Mouse (Mus musculus): ENCODE results near the gene Adam33. TPM values are rescaled to one million over a fixed set of nuclear protein-coding genes. Genes with fewer than 3 reads are reported as not detected.
"Not testable (repeated sequence)": the region's sequence is repeated elsewhere in the genome, so short reads cannot be mapped to it uniquely, and the experiment has no call there.

Adam33 gene
- polyA plus RNA-seq (2014; fragmentation: Nextera tagmentation; extraction: Ambion mirVana) = 0.52 and 0.79 TPM in 2 replicates

DNA sequence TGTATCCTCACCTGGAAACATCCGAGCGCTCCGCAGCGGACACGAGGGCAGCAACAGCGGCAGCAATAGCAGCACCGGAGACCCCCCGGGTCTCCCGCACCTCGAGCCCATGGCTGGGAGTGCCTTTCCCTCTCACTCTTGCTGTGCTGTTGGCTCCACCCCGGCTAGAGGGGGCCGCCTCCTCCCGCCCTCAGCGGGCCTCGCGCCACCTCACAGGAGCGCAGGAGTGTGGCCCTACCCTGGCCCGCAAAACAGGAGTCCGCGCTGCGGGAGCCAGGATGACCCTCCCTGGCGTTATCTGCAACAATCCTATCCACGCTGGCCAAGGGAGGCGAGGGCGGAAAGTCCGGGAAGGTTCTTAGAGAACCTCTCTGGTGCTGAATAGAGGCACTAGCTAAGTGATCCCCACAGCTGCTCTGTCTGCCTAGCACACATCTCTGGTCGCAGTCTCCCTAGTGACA is at the start of gene Adam33:
Adam33 (minus strand) TSS at position 411 of the 461 bp plus-strand sequence.
- ATAC-seq = no peak

DNA sequence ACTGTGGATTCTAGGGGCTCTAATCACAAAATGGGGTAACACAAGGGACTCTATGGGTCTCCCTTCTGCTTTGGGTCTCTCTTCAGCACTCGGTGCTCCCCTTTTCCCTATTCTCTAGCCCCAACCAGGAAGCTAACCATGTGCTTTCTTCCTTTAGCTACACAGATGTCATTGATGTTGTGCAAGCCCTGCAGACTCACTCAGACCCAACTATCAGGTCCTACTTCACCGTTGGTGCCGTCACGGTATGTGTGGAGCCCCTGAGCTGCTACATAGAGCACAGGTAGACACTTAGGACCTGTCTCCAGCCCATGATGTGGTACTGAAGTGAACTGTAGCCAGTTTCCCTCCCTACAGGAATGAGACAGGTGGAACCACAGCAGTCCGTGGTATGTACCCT is 42.4 kb upstream of the Adam33 start:
- Histone ChIP-seq H3K36me3 (ENCODE audit: control insufficient read depth, insufficient read depth, low read length) (no peaks in the 10 kb centered on the region), H3K27ac (ENCODE audit: low read depth, low read length) (no peak overlapping the region), H3K4me2 (ENCODE audit: low read length) (no peak overlapping the region), H3K27me3 (replicated peaks; ENCODE audit: control insufficient read depth, insufficient read depth, low read length) (no peaks in the 10 kb centered on the region), H3K4me1 (ENCODE audit: control insufficient read depth, insufficient read depth, low read length) (no peaks in the 10 kb centered on the region), H3K4me3 (ENCODE audit: low read depth, low read length) (no peak overlapping the region), H3K9ac (ENCODE audit: low read length) (no peak overlapping the region), H3K9me3 (replicated peaks; ENCODE audit: control insufficient read depth, low read length) (no peaks in the 10 kb centered on the region)
- 94% methylated on average over 5 of the region's 5 CpGs for WGBS
- ATAC-seq (no peak), DNase-seq (ENCODE audit: low spot score) (no peak)

More for the DNA sequence above, at the start of gene Adam33:
- WGBS = 2% methylated on average over 23 of the region's 27 CpGs
- no peak within 1 kb of the TSS for H3K4me3 ChIP-seq (ENCODE audit: low read depth, low read length)
- H3K4me2 ChIP-seq (ENCODE audit: low read length) = peak within 1 kb of the TSS; percentile 46
- H3K9me3 ChIP-seq (replicated peaks; ENCODE audit: control insufficient read depth, low read length) = no peaks in the 10 kb centered on the region
- H3K9ac ChIP-seq (ENCODE audit: low read length) = peak within 1 kb of the TSS; percentile 43; the same call in 1 of the 2 replicates
- peak; percentile 11 for DNase-seq (ENCODE audit: low spot score)
- H3K27ac ChIP-seq (ENCODE audit: low read depth, low read length) = no peak within 1 kb of the TSS
- no peaks in the 10 kb centered on the region for H3K36me3 ChIP-seq (ENCODE audit: control insufficient read depth, insufficient read depth, low read length)
- 0 out of 2 replicates have a peak, but pooled peaks cover 4% of the 10 kb centered on the region for H3K27me3 ChIP-seq (replicated peaks; ENCODE audit: control insufficient read depth, insufficient read depth, low read length)
- no peaks in the 10 kb centered on the region for H3K4me1 ChIP-seq (ENCODE audit: control insufficient read depth, insufficient read depth, low read length)

DNA sequence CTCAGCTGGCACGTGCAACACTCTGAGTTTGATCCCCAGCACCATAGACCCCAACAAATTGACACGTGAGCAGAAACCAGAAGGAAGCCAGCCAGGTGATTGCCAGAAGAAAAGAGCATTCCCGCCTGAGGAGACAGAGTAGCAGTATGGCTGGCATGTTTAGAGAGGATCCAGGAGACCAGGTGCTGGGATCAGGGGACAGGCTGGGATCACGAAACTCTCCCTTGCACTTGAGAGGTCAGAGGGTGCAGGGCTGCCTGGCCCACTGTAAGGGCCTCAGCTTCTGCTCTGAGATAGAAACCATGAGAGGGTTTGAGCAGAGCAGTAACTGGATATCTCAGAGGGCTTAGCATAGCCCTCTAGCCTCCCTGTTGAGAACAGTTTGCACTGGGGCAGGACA is 41.4 kb upstream of the Adam33 start:
- H3K4me1 ChIP-seq (ENCODE audit: control insufficient read depth, insufficient read depth, low read length); H3K36me3 ChIP-seq (ENCODE audit: control insufficient read depth, insufficient read depth, low read length); ATAC-seq; H3K27ac ChIP-seq (ENCODE audit: low read depth, low read length); H3K9ac ChIP-seq (ENCODE audit: low read length); DNase-seq (ENCODE audit: low spot score); H3K27me3 ChIP-seq (replicated peaks; ENCODE audit: control insufficient read depth, insufficient read depth, low read length); H3K4me2 ChIP-seq (ENCODE audit: low read length); H3K9me3 ChIP-seq (replicated peaks; ENCODE audit: control insufficient read depth, low read length); H3K4me3 ChIP-seq (ENCODE audit: low read depth, low read length): not testable (repeated sequence)
- 62% methylated on average over 4 of the region's 4 CpGs for WGBS

DNA sequence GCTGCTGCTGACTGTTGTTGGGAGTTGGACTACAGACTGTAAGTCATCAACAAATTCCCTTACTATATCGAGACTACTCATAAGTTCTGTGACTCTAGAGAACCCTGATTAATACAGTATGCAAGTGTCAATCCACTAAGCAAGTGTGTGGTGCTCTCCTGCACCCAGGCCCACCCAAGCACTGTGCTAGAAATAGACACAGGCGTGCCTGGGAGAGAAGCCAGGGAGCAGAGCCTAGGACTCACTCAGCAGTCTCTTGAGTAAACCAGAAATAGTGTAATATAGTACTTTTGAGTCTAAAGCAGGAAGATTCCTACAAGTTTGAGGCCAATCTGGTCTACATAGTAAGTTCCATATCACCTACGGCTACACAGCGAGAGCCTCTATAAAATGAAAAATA is 40.4 kb upstream of the Adam33 start:
- no peak for ATAC-seq
- WGBS = 91% methylated on average over 4 of the region's 4 CpGs

DNA sequence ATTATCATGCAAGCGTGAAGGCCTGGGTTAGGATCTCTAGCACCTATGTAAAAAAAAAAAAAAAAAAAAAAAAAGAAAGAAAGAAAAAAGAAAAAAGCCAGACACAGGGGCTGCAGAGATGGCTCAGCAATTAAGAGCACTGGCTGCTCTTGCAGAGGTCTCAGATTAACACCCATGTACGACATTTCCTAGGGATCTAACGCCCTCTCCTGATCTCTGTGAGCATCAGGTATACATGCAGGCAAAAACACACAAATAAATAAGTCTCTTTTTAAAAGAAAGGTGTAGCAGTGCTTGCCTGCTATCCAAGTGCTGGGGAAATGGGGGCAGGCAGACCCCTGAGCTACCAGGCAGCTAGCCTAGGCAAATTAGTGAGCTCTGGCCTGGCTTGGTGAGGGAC is 37.9 kb upstream of the Adam33 start:
- Histone ChIP-seq H3K4me1 (ENCODE audit: control insufficient read depth, insufficient read depth, low read length) (no peaks in the 10 kb centered on the region), H3K27me3 (replicated peaks; ENCODE audit: control insufficient read depth, insufficient read depth, low read length) (no peaks in the 10 kb centered on the region), H3K36me3 (ENCODE audit: control insufficient read depth, insufficient read depth, low read length) (no peaks in the 10 kb centered on the region), H3K4me3 (ENCODE audit: low read depth, low read length) (no peak overlapping the region), H3K9me3 (replicated peaks; ENCODE audit: control insufficient read depth, low read length) (no peaks in the 10 kb centered on the region), H3K27ac (ENCODE audit: low read depth, low read length) (no peak overlapping the region), H3K9ac (ENCODE audit: low read length) (no peak overlapping the region), H3K4me2 (ENCODE audit: low read length) (no peak overlapping the region)
- WGBS = 69% methylated on average over 3 of the region's 3 CpGs
- ATAC-seq = no peak
- DNase-seq (ENCODE audit: low spot score) = no peak

More for the DNA sequence above, 40.4 kb upstream of the Adam33 start:
- DNase-seq (ENCODE audit: low spot score) = no peak
- no peaks in the 10 kb centered on the region for H3K4me1 ChIP-seq (ENCODE audit: control insufficient read depth, insufficient read depth, low read length)
- H3K9me3 ChIP-seq (replicated peaks; ENCODE audit: control insufficient read depth, low read length) = no peaks in the 10 kb centered on the region
- H3K27me3 ChIP-seq (replicated peaks; ENCODE audit: control insufficient read depth, insufficient read depth, low read length) = no peaks in the 10 kb centered on the region
- no peak overlapping the region for H3K27ac ChIP-seq (ENCODE audit: low read depth, low read length)
- no peak overlapping the region for H3K4me2 ChIP-seq (ENCODE audit: low read length)
- no peak overlapping the region for H3K4me3 ChIP-seq (ENCODE audit: low read depth, low read length)
- H3K36me3 ChIP-seq (ENCODE audit: control insufficient read depth, insufficient read depth, low read length) = no peaks in the 10 kb centered on the region
- H3K9ac ChIP-seq (ENCODE audit: low read length) = no peak overlapping the region

DNA sequence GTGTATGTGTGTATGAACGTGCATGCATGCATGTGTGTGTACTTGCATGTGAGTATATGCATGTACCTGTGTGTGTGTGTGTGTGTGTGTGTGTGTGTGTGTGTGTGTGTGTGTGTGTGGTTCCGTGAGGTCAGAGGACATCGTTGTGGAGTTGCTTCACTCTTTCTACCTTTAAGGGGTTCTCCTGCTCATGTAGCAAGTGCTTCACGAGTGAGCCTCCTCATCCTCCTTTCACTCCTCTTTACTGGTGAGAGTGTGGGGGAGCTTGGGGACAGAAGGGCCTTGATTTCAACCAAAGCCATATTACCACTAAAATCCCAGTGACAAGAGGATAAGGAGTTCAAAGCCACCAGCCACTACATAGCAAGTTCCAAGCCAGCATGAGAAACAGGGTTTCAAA is 33.5 kb upstream of the Adam33 start:
- ATAC-seq (no peak), DNase-seq (ENCODE audit: low spot score) (no peak)
- Histone ChIP-seq H3K4me1 (ENCODE audit: control insufficient read depth, insufficient read depth, low read length) (no peaks in the 10 kb centered on the region), H3K27ac (ENCODE audit: low read depth, low read length) (no peak overlapping the region), H3K9ac (ENCODE audit: low read length) (no peak overlapping the region), H3K27me3 (replicated peaks; ENCODE audit: control insufficient read depth, insufficient read depth, low read length) (no peaks in the 10 kb centered on the region), H3K9me3 (replicated peaks; ENCODE audit: control insufficient read depth, low read length) (no peaks in the 10 kb centered on the region), H3K4me3 (ENCODE audit: low read depth, low read length) (no peak overlapping the region), H3K36me3 (ENCODE audit: control insufficient read depth, insufficient read depth, low read length) (no peaks in the 10 kb centered on the region), H3K4me2 (ENCODE audit: low read length) (no peak overlapping the region)
- WGBS = 78% methylated on average over 4 of the region's 4 CpGs

DNA sequence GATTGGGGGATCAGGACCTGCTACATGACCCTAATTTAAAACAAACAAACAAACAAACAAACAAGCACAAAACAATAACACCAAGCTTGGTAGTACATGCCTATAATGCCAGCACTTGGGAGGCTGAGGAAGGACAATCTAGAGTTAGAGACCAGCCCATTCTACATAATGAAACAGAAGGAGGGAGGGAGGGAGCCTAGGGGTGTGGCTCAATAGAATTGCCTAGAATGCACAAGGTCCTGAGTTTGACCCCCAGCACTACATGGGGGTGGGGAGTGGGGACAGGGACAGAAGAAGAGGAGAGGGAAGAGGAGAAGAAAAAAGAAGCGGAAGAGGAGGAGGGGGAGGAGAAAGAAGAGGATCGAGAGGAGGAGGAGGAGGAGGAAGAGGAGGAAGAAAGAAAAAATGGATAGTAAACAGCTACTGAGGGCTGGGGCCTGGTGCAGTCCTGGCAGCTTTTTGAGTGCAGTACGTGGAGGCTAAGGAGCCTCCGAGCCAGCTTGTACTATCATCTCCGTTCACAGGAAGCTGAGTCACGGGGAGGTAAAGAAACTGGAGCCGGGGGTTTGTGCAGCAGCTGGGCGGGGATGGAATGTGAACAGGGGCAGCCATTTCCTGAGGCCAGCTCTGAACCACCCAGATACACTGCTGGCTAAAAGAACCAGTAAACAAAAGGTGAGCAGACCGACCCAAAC is 32.6 kb upstream of the Adam33 start:
- peak; percentile 22 for DNase-seq (ENCODE audit: low spot score)
- Histone ChIP-seq H3K4me2 (ENCODE audit: low read length) (no peak overlapping the region), H3K27ac (ENCODE audit: low read depth, low read length) (no peak overlapping the region), H3K9me3 (replicated peaks; ENCODE audit: control insufficient read depth, low read length) (no peaks in the 10 kb centered on the region), H3K9ac (ENCODE audit: low read length) (no peak overlapping the region), H3K27me3 (replicated peaks; ENCODE audit: control insufficient read depth, insufficient read depth, low read length) (no peaks in the 10 kb centered on the region), H3K4me1 (ENCODE audit: control insufficient read depth, insufficient read depth, low read length) (no peaks in the 10 kb centered on the region), H3K4me3 (ENCODE audit: low read depth, low read length) (no peak overlapping the region), H3K36me3 (ENCODE audit: control insufficient read depth, insufficient read depth, low read length) (no peaks in the 10 kb centered on the region)
- ATAC-seq = no peak
- 21% methylated on average over 9 of the region's 9 CpGs for WGBS

DNA sequence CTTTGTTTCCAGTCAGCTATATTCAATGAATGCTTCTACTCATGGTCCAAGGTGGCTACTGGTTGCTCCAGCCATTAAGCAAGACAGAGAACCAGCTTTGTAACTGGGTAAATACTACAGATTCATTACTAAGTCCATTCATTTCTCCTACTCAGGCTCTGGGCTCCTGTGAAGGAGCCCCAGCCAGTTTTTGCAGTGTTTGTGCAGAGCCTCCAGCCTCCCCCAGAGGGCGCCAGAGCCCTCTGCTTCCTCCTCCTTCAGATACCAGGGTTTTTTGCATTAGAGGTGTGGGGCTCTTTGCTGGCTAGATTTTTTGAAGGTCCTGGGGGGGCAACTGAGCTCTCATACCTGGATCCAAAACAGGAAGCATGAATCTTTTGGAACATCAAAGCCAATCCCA is 31.2 kb upstream of the Adam33 start:
- H3K9ac ChIP-seq (ENCODE audit: low read length) = no peak overlapping the region
- H3K4me3 ChIP-seq (ENCODE audit: low read depth, low read length) = no peak overlapping the region
- 0% methylated on average over 1 of the region's 1 CpGs for WGBS
- H3K36me3 ChIP-seq (ENCODE audit: control insufficient read depth, insufficient read depth, low read length) = no peaks in the 10 kb centered on the region
- no peak overlapping the region for H3K27ac ChIP-seq (ENCODE audit: low read depth, low read length)
- H3K4me2 ChIP-seq (ENCODE audit: low read length) = no peak overlapping the region
- no peaks in the 10 kb centered on the region for H3K9me3 ChIP-seq (replicated peaks; ENCODE audit: control insufficient read depth, low read length)
- peak; percentile 77 for ATAC-seq
- no peaks in the 10 kb centered on the region for H3K4me1 ChIP-seq (ENCODE audit: control insufficient read depth, insufficient read depth, low read length)
- peak; percentile 76 for DNase-seq (ENCODE audit: low spot score)
- H3K27me3 ChIP-seq (replicated peaks; ENCODE audit: control insufficient read depth, insufficient read depth, low read length) = no peaks in the 10 kb centered on the region

DNA sequence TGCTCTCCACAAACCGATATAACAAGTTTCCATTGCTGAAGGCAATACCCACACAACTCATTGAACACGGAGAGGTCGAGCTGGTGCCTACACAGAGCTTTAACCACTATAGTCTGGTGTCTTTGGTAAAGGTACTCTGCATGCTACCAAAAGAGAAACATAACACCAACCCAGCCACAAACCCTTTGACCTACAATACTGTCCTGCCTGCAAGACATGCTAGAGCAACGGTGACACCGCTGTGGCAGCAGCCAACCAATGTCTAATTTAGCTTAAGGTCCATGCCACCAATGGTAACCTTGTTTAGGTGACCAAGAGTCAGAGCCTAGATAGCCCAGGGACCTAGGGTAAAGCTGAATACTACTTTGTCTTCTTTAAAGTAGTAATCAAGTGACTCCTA is 30.0 kb upstream of the Adam33 start:
- 91% methylated on average over 5 of the region's 5 CpGs for WGBS
- Histone ChIP-seq H3K4me1 (ENCODE audit: control insufficient read depth, insufficient read depth, low read length) (no peaks in the 10 kb centered on the region), H3K9ac (ENCODE audit: low read length) (no peak overlapping the region), H3K36me3 (ENCODE audit: control insufficient read depth, insufficient read depth, low read length) (no peaks in the 10 kb centered on the region), H3K9me3 (replicated peaks; ENCODE audit: control insufficient read depth, low read length) (no peaks in the 10 kb centered on the region), H3K27me3 (replicated peaks; ENCODE audit: control insufficient read depth, insufficient read depth, low read length) (no peaks in the 10 kb centered on the region), H3K27ac (ENCODE audit: low read depth, low read length) (no peak overlapping the region), H3K4me2 (ENCODE audit: low read length) (no peak overlapping the region), H3K4me3 (ENCODE audit: low read depth, low read length) (no peak overlapping the region)
- DNase-seq (ENCODE audit: low spot score) (no peak), ATAC-seq (no peak)

Measured in forebrain, embryonic 14.5 days (tissue).